Mouse (Mus musculus): ENCODE results near the gene Cacul1.

GRCm38 (mm10) chr19:60589646-60590045, 8.8 kb upstream of the Cacul1 start:
- TF ChIP-seq CTCF (conservative IDR thresholded peaks at IDR 0.05; ENCODE audit: low read length), result no peak
- TF ChIP-seq POU5F1 (IDR thresholded peaks at IDR 0.05; ENCODE audit: borderline replicate concordance, low read length), result no peak
- TF ChIP-seq NANOG (IDR thresholded peaks at IDR 0.05; ENCODE audit: borderline replicate concordance, low read length), result no peak

All from E14TG2a.4 (cell line).